Mouse (Mus musculus): ENCODE results near the gene Arhgap24.
"Not testable (repeated sequence)": the region's sequence is repeated elsewhere in the genome, so short reads cannot be mapped to it uniquely, and the experiment has no call there.

Arhgap24 gene

GRCm38 (mm10) chr5:102888482-102889162 lies 407.4 kb downstream of the Arhgap24 start:
- DNase-seq (ENCODE audit: low spot score): no peak

- no peak for DNase-seq (ENCODE audit: low spot score)
Observed at GRCm38 (mm10) chr5:102889163-102889488, 407.9 kb downstream of the Arhgap24 start.

GRCm38 (mm10) chr5:102892226-102892625 lies 411.0 kb downstream of the Arhgap24 start:
- DNase-seq (ENCODE audit: low spot score): no peak

- DNase-seq (ENCODE audit: low spot score): no peak
Observed at GRCm38 (mm10) chr5:102898301-102898700, 417.1 kb downstream of the Arhgap24 start.

GRCm38 (mm10) chr5:102899680-102900215 lies 418.6 kb downstream of the Arhgap24 start:
- DNase-seq (ENCODE audit: low spot score): no peak

- no peak for DNase-seq (ENCODE audit: low spot score)
Observed at GRCm38 (mm10) chr5:102901176-102901575, 420.0 kb downstream of the Arhgap24 start.

GRCm38 (mm10) chr5:102903487-102903886 lies 422.3 kb downstream of the Arhgap24 start:
- DNase-seq (ENCODE audit: low spot score): no peak

GRCm38 (mm10) chr5:102904066-102904465 lies 422.9 kb downstream of the Arhgap24 start:
- DNase-seq (ENCODE audit: low spot score): no peak

- no peak for DNase-seq (ENCODE audit: low spot score)
Observed at GRCm38 (mm10) chr5:102905441-102906211, 424.4 kb downstream of the Arhgap24 start.

GRCm38 (mm10) chr5:102920199-102920598 lies 439.0 kb downstream of the Arhgap24 start:
- no peak for DNase-seq (ENCODE audit: low spot score)

- DNase-seq (ENCODE audit: low spot score): no peak
Observed at GRCm38 (mm10) chr5:102926786-102927185, 445.6 kb downstream of the Arhgap24 start.

GRCm38 (mm10) chr5:102930161-102930560 lies 449.0 kb downstream of the Arhgap24 start:
- DNase-seq (ENCODE audit: low spot score): no peak

- DNase-seq (ENCODE audit: low spot score): not testable (repeated sequence)
Observed at GRCm38 (mm10) chr5:102943864-102944630, 462.9 kb downstream of the Arhgap24 start.

GRCm38 (mm10) chr5:102946625-102947024 lies 465.4 kb downstream of the Arhgap24 start:
- DNase-seq (ENCODE audit: low spot score): no peak

GRCm38 (mm10) chr5:102947061-102947711 lies 466.0 kb downstream of the Arhgap24 start:
- DNase-seq (ENCODE audit: low spot score): no peak
